Mouse (Mus musculus): ENCODE data around the gene Cfl2.

DNA sequence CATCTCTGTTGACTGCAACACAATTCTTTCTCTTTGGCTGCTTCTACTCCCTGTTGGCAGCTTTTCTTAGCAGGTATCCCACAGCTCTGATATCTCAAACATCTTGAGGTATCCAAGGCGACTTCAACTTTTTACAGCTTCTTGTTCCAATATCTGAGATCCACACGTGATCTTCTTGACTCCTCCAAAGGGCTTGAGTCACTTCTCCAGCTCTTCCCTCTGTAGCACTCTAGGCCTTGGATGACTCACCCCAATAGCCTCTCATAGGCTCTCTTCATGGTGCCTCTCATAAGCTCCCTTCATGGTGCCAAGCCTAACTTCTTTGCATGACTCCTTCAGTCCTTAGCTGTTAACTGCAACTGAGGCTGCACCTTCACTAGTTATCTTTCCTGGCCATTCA, 22.9 kb downstream of the Cfl2 start:
- TF ChIP-seq CTCF (IDR thresholded peaks at IDR 0.05; ENCODE audit: borderline replicate concordance, insufficient read depth, low read depth, low read length) (no peak), POLR2A (IDR thresholded peaks at IDR 0.05; ENCODE audit: borderline replicate concordance, insufficient read depth, low read length) (no peak)

All from cerebellum, adult 2 months (tissue).